Mouse (Mus musculus) frontal cortex, postnatal 10 days (tissue): ENCODE results near the gene Cyp2s1.

Experiments used
- DNase-seq, 2 experiments: peaks; one replicate each; pipeline ENCODE4 v3.0.0; 2022; ENCODE audit warnings: low spot score in 2 of 2, mixed read lengths in 1 of 2

Gene Cyp2s1

GRCm38 (mm10) chr7:25816241-25816919 lies at the start of gene Cyp2s1:
Gene Cyp2s1, minus strand, starts transcription at chr7:25816913.
- no peak for DNase-seq

- no peak for DNase-seq
Measured at GRCm38 (mm10) chr7:25864861-25865260, 48.1 kb upstream of the Cyp2s1 start.

- DNase-seq: no peak
Measured at GRCm38 (mm10) chr7:25863756-25864155, 47.0 kb upstream of the Cyp2s1 start.

GRCm38 (mm10) chr7:25862365-25862764 lies 45.7 kb upstream of the Cyp2s1 start:
- DNase-seq: no peak

- no peak for DNase-seq
Measured at GRCm38 (mm10) chr7:25859962-25860870, 43.5 kb upstream of the Cyp2s1 start.

- DNase-seq: peak; percentile 26 to 40
Measured at GRCm38 (mm10) chr7:25855082-25855481, 38.4 kb upstream of the Cyp2s1 start.

- no peak for DNase-seq
Measured at GRCm38 (mm10) chr7:25848444-25848812, 31.7 kb upstream of the Cyp2s1 start.

GRCm38 (mm10) chr7:25847722-25848443 lies 31.2 kb upstream of the Cyp2s1 start:
- DNase-seq: peak; percentile 72 to 85

GRCm38 (mm10) chr7:25844885-25845284 lies 28.2 kb upstream of the Cyp2s1 start:
- DNase-seq: no peak

GRCm38 (mm10) chr7:25844423-25844822 lies 27.7 kb upstream of the Cyp2s1 start:
- no peak for DNase-seq

- no peak for DNase-seq
Measured at GRCm38 (mm10) chr7:25843492-25843891, 26.8 kb upstream of the Cyp2s1 start.

GRCm38 (mm10) chr7:25840908-25841307 lies 24.2 kb upstream of the Cyp2s1 start:
- no peak for DNase-seq

GRCm38 (mm10) chr7:25835188-25835891 lies 18.6 kb upstream of the Cyp2s1 start:
- no peak for DNase-seq

- no peak for DNase-seq
Measured at GRCm38 (mm10) chr7:25831557-25832530, 15.1 kb upstream of the Cyp2s1 start.

- DNase-seq: no peak
Measured at GRCm38 (mm10) chr7:25830251-25830650, 13.5 kb upstream of the Cyp2s1 start.

- DNase-seq: no peak
Measured at GRCm38 (mm10) chr7:25827199-25827598, 10.5 kb upstream of the Cyp2s1 start.

- no peak for DNase-seq
Measured at GRCm38 (mm10) chr7:25826029-25826428, 9.3 kb upstream of the Cyp2s1 start.

- DNase-seq: no peak
Measured at GRCm38 (mm10) chr7:25825043-25825442, 8.3 kb upstream of the Cyp2s1 start.

- no peak for DNase-seq
Measured at GRCm38 (mm10) chr7:25815571-25815970, 1.1 kb downstream of the Cyp2s1 start.

- DNase-seq: no peak
Measured at GRCm38 (mm10) chr7:25814711-25815110, 2.0 kb downstream of the Cyp2s1 start.
